Mouse (Mus musculus): ENCODE measurements around the gene Fuca1.
"Not testable (repeated sequence)": the region's sequence is repeated elsewhere in the genome, so short reads cannot be mapped to it uniquely, and the experiment has no call there.

The Fuca1 gene

DNA sequence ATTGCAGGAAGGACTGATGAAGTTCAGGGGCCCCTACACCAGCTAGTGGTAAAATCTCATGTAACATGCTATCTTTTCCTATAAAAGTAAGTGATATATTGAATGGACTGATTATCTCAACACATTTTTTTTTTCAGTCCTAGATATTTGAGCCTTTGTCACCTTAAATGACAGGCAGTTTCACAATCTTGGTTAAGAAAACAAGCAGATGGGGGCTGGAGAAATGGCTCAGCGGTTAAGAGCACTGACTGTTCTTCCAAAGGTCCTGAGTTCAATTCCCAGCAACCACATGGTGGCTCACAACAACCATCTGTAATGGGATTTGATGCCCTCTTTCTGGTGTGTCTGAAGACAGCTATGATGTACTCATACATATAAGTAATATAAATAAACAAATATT lies 1.7 kb downstream of the Fuca1 start:
- no peak for DNase-seq (ENCODE audit: low spot score in 2 of 2)

DNA sequence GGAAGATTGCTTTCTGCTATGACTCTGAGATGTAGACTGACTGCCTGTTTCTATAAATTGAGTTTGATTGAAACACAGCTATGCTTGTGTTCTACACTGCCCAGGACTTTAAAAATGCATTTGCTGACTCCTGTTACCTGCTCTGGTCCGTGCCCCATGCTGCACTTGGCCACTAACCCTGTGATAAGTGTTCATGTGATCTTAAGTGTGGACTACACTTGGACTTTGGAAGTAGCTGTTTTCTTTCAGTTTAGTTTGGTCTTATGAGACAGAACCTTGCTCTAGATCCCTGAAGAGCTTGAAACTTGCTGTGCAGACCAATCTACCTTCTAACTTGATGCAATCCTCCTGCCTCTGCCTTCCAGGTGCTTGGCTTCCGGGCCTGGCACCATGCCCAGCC lies 3.9 kb downstream of the Fuca1 start:
- DNase-seq (ENCODE audit: low spot score in 2 of 2) = no peak

DNA sequence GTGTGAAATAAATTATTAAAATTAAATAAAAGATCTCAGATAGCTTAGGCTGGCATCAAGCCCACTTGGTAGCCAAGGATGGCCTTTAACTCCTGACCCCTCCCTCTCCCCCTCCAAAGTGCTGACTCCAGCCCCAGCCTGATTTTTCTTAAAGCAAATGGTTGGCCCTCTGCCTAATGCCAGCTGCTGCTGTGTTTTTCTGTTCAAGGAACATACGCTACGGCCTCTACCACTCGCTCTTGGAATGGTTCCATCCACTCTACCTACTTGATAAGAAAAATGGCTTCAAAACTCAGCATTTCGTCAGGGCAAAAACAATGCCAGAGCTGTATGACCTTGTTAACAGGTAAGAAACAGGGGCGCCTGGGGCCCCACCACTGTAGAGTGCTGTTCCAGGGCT lies 4.8 kb downstream of the Fuca1 start:
- no peak for DNase-seq (ENCODE audit: low spot score in 2 of 2)

DNA sequence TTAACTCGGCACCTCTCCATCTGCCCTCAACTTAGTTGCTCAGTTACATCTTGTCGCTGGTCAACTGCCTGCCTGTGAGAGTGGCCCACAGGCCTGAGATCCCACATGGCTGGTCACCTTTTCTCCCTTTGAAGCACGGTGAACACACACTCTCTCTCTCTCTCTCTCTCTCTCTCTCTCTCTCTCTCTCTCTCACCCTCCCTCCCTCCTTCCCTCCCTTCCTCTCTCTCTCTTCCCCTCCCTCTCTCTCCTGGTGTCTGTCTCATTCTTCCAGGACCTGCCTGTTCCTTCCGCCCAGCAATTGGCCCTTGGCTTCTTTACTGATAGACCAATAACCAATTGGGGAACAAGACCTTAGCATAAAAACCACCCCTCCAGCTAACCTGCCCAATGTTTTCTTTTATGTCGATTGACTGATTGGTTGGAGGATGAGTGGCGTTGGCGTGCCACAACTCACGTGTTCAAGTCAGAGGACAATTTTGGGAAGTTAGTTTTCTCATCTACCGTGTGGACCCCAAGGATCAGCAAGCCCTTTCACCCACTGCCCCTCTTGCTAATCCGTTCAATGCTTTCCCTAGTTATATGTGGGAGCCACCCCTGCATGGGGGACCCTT lies 5.8 kb downstream of the Fuca1 start:
- no peak for DNase-seq (ENCODE audit: low spot score in 2 of 2)

DNA sequence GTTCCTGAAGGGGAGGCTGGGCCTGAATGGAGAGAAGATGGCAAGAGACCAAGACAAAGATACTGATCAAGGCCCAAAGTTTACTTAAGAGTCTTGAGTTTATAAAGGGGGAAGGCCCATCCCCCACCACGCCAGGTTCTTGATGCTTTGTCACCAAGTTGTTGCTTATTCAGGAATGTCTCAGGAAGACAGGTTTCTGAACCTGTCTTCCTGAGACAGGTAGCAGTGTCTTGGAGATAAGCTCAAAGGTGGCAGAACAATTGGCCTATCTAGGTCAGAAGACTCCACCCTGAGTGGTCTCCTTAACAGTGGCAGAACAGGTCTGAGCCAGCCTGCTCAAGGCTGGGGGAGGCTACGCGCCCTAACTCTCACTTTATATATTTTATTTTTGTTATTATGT lies 6.3 kb downstream of the Fuca1 start:
- DNase-seq (ENCODE audit: low spot score in 2 of 2) = no peak

DNA sequence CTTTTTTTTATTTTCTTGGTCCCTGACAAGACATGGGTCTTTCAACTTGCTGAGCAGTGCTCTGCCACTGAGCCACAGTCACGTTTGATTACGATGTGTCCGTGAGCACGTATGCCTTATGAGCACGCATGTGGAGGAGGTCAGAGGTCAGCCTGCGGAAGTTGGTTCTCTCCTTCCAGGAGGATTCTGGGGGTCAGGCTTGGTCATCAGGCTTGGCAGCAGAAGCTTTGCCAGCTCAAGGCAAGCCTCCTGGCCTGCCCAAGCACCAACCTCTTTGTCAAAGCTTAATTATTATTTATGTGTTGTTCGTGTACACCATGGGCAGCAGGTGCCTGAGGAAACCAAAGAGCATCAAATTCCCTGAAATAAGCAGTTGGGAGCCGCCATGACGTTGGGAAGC lies 7.8 kb downstream of the Fuca1 start:
- DNase-seq (ENCODE audit: low spot score in 2 of 2) = no peak

DNA sequence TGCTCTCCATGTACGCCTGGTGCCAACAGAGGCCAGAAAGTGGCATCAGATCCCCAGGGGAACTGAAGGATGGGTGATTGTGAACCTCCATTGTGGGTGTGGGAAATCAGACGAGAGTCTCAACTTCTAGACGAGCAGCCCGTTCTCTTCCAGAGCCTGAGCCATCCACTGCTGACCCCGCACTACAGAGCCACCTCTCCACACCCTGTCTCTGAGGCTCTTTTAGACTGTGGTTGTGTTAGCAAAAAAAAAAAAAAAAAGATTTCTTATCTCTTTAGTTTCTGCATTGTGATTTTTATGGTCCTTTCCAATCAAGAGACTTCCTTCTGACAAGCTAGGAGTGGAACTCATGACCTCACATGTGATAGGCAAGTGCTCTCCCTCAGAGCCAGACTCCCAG lies 8.9 kb downstream of the Fuca1 start:
- DNase-seq (ENCODE audit: low spot score in 2 of 2) = no peak

DNA sequence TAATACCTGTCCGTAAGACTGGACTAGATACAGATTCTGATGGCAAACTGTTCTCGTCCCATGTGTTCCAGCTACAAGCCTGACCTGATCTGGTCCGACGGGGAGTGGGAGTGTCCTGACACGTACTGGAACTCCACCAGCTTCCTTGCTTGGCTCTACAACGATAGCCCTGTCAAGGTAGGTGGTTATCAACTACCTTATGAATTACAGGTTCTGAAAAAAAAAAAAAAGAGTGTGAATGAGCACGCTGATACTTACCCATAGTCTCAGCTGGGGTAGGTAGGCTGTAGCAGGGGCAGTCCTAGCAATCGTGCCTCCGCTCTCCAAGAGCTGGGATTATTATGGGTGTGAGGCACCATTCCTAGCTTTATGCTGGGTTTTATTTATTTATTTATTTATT lies 9.3 kb downstream of the Fuca1 start:
- no peak for DNase-seq (ENCODE audit: low spot score in 2 of 2)

DNA sequence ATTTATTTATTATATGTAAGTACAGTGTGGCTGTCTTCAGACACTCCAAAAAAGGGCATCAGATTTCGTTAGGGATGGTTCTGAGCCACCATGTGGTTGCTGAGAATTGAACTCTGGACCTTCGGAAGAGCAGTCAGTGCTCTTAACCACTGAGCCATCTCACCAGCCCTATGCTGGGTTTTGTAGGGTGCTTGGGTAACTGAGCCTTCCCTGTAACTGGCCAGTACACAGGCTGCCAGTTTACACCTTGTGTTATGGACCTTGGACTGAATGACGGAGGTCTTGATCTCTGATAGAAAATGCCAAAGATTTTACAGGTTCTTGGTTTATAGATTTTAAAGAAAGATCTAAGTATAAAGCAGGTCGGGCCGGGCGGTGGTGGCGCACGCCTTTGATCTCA lies 9.7 kb downstream of the Fuca1 start:
- no peak for DNase-seq (ENCODE audit: low spot score in 2 of 2)

DNA sequence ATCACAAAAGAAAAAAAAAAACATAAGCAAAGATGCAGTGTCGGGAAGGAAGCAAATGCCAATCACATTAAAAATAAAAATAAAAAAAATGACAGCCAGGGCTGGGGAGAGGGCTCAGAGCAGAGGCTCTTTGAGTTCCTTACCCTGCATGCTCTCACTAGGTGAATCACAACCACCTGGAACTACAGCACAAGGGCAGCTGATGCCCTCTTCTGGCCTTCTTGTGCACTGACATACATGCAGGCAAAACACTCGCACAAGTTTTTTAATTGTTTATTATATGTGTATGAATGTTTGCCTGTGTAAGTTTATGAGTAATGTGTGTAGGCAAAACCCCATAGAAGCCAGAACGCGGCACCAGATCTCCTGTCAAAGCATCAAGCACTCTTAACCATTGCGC lies 11.3 kb downstream of the Fuca1 start:
- no peak for DNase-seq (ENCODE audit: low spot score in 2 of 2)

DNA sequence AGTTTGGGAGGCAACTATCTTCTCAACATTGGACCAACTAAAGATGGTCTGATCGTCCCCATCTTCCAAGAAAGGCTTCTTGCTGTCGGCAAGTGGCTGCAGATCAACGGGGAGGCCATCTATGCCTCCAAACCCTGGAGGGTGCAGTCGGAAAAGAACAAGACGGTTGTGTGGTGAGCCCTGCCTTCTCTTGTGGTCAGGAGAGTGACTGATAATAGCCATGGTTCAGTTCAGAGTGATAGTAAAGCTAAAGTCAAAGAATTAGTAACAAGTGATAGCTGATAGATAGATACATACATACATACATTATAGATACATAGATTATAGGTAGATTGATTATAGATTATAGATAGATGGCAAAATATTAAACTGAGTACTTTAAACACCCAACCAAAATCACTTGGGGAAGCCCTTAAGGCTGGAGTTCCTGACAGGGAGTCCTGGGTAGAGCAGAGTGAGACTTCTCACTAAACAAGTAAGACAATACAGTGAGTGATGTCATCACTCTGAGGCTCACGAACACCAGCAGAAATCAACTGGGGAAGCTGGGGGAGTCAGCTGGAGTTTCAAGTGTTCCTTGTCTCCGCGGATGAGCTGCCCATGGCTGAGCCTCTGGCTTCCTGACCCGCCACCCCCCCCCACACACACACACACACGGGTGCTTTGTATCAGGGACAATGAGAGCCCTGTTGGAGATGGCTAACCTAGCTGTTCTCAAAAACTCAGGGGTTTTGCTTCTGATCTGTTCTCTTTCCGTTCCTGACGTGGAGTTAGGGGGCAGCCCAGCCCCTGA lies 14.4 kb downstream of the Fuca1 start:
- no peak for DNase-seq (ENCODE audit: low spot score in 2 of 2)

DNA sequence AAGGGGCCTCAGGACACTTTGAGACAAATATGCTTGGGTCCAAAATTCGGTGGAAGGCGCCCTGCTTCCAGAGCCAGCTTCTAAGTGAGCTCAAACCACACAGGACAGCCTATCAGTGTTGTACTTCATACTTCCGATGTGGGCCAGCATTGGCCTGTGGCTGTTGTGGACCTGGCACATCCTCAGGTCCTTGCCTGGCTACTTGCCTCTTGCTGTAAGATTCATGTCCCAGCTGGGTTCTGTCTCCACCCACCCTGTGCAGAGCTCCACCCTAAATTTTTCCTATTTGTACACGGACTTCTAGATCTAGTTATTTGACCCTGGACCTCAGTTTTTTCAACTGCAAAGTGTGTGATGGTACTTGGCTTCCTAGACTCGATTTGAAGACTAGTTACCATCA lies 15.0 kb downstream of the Fuca1 start:
- DNase-seq (ENCODE audit: low spot score in 2 of 2) = no peak

DNA sequence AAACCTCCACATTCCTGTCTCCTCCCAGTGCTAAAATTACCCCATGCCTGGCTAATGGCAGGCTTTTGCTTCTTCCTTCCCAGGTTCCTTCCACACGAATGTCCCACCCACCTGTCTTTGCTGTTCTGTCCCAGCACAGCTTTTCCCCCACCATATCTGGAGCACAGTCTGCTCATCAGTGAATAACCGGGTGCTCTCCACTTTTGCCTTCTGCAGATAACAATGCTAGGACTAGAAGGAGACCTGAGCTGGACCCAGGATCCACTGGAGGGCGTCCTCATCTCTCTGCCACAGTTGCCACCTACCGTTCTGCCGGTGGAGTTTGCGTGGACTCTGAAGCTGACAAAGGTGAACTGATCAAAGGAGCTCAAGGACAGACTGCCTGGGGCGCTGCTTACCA lies 18.3 kb downstream of the Fuca1 start:
- no peak for DNase-seq (ENCODE audit: low spot score in 2 of 2)

DNA sequence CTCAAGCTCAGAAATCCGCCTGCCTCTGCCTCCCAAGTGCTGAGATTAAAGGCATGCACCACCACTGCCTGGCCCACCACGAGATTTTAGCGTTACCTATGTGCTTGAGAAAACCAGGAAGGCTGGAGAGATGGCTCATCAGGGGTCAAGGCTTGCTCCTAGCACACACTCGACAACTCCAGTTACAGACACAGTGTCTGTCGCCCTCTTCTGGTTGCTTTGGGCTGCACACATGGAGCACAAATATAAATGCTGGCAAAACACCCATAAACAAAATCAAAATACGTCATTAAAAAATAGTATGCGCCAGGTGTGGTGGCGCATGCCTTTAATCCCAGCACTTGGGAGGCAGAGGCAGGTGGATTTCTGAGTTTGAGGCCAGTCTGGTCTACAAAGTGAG lies 20.5 kb downstream of the Fuca1 start:
- DNase-seq (ENCODE audit: low spot score in 2 of 2) = not testable (repeated sequence)

DNA sequence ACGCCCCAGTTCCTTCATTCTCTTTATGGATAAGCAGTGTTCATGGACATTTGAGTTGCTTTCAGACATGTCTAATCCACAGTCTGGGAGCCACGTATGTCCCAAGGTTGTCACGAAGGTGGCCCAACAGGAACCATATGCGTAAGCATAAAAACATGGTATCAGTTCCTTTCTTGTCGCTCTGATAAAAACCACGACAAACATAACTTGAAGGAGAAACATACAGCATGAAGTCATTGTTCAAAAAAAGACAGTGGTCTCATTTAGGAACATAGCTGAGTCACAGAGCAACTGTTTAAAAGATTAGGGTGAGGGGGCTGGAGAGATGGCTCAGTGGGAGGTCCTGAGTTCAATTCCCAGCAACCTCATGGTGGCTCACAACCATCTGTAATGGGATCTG lies 21.7 kb downstream of the Fuca1 start:
- no peak for DNase-seq (ENCODE audit: low spot score in 2 of 2)

DNA sequence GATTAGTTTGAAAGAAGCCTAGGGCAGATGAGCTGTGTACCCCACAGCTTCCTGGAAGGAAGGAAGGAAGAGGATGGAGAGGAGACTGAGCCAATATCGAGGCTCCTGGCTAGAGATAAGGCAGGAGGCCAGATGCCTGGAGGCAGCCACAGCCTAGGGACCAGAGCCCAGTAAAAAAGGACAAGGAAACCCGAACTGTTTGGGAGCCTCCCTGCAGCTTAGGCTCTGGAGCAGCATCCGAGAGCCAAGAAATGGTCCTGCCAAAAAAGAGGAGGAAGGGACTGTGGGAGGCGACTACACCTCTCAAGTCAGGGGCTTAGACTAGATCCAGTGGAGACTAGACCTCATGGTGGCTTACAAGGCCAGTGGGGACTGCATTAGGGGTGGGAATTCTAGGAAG lies 22.9 kb downstream of the Fuca1 start:
- DNase-seq (ENCODE audit: low spot score in 2 of 2) = no peak

DNA sequence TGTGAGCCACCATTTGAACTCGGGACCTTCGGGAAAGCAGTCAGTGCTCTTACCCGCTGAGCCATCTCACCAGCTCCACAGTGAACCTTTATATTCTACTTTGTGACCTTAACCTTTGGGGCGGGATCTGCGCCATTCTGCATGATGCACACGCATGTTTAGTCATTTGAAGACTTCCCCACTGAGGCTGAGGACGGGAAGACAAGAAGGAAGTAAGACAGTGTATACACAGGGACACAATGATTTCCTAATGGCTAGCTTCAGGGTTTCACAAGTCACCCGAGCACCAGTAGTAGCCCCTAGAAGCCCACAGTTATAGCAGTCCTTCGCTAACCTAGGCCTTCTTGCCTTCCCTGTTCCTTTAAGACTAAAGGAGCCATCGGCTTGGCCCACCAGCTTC lies 25.2 kb downstream of the Fuca1 start:
- DNase-seq (ENCODE audit: low spot score in 2 of 2) = no peak

DNA sequence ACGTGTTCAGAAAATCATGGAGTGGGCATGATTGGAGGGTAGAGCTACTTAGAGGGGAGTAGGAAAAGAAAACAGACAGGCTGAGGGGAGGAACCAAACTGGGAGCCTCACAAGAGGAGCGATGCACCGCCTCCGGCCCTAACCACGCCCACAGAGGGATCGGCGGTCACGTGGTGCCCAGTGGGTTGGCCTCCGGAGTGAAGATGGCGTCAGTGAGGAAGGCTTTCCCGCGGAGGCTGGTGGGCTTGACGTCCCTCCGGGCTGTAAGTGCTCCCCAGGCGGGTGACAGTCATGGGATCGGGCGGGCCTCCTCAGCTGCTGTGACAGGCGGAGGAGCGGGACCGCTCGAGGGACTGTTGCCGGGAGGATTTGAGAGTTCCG lies 25.7 kb downstream of the Fuca1 start, which contains the start of gene Hmgcl:
Hmgcl (plus strand) TSS at position 171 of the 381 bp plus-strand sequence.
- peak; percentile 93 to 96 for DNase-seq (ENCODE audit: low spot score in 2 of 2)

DNA sequence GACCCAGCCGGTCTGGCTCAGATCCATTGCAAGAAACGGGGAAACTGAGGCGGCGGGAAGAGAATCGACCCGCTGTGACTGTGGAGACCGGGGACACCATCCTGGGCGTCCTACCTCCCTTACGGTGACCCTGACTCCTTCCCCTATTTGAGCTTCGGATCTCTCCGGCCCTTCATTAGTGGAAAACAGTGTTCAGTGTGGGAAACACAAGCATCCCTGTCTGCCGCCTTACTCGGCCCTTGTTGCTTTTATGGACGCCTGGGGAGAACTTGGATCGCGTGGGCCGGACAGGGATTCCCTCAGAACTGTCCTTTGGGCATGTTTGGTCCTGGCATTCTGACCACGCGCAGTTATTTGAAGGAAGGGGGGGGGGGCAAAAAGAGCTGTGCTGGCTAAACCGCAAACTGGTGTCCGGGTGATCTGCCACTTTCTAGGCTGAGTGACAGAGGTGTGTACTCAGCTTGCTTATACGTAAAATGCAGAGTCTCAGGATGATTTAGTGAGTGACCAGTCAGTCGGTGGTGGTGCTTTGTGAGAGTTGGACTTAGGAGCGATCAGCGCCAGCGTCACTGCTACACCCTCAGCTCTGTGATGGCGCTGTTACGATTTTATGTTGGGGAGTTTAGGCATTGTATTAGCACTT lies 26.2 kb downstream of the Fuca1 start:
- DNase-seq (ENCODE audit: low spot score in 2 of 2) = no peak

DNA sequence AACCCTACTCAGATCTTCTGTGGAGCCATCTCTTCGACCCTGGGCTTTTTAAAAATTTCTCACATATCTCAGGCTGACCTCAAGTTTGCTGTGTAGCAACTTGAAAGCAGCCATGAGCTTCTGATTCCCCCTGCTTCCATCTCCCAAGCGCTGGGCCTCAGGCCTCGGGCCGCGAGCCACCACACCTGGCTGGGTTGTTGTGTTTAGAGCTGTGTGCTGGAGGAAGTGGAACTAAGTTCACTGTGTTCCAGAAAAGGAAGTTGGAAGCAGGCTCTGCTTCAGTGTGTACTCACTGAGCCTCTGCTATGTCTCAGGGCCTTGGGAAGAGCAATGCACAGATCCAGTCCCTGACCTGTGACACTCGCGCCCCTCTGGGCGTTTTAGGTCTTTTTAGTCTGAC lies 27.6 kb downstream of the Fuca1 start:
- no peak for DNase-seq (ENCODE audit: low spot score in 2 of 2)

DNA sequence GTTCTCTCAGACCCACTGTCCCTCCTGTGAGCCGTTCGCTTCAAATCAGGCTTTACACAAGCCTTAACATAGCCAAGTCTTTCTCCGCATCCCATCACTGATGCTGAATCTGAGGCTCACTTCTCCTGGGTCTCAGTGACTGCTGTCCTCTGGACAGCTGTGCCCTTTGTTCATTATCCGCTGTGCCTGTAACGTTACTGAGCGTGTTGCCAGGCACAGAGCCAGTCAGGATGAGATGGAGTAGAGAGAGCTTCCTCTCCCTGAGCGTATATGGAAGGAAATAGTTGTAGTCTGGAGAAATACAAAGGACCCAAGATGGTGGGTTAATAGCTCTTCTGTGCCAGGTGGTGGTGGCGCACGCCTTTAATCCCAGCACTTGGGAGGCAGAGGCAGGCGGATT lies 28.9 kb downstream of the Fuca1 start:
- DNase-seq (ENCODE audit: low spot score in 2 of 2) = no peak

DNA sequence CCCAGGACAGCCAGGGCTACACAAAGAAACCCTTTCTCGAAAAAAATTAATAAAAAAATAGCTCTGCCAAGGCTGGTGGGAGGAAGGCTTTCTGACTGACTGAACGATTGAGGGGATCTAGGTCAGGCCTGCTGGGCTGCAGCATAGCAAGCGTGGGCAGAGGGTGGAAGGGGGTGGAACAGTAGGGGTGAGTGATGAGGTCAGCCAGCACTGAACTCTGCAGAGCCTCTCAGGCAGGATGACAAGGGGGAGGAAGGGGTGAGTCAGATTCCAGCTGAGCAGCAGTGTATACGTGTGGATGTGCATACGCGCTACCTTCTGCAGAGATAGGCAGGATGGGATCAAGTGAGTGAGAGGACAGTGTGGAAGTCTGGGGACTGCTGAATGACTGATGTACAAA lies 29.4 kb downstream of the Fuca1 start:
- DNase-seq (ENCODE audit: low spot score in 2 of 2) = no peak

DNA sequence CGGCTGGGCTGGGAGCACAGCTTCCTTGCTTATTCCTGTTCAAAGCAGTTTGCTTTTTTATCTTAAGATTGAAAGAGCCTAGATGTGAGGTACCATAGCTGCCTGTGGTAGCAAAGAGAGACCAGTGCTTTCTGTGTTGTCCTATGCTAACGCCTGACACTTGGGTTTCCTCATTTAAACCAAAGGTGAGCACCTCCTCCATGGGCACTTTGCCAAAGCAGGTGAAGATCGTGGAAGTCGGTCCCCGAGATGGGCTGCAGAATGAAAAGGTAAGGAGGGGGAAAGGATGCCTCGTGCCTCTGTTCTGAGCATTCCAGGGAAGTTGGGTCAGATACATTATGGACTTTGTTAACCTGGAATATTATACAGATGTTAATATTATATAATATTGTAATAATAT lies 29.8 kb downstream of the Fuca1 start:
- no peak for DNase-seq (ENCODE audit: low spot score in 2 of 2)

Data from frontal cortex, postnatal 10 days (tissue).